Mouse (Mus musculus) thymus, postnatal 36 days (tissue): ENCODE measurements around the gene Grin1.

Experiments
- DNase-seq, 2 experiments: peaks; one replicate each; pipeline ENCODE4 v3.0.0; 2022; ENCODE audit warnings: mixed read lengths in 2 of 2

Grin1 gene

GRCm38 (mm10) chr2:25252331-25252730 is 66.7 kb downstream of the Grin1 start:
- DNase-seq, result peak; percentile 28 to 30

- DNase-seq, result no peak
Measured at GRCm38 (mm10) chr2:25246183-25247072, 72.6 kb downstream of the Grin1 start, which contains the start of gene AL732309.1. AL732309.1 (minus strand) TSS chr2:25246863.

- no peak for DNase-seq
Measured at GRCm38 (mm10) chr2:25244144-25244543, 74.8 kb downstream of the Grin1 start.

GRCm38 (mm10) chr2:25243342-25243741 is 75.6 kb downstream of the Grin1 start:
- DNase-seq, result no peak

DNA sequence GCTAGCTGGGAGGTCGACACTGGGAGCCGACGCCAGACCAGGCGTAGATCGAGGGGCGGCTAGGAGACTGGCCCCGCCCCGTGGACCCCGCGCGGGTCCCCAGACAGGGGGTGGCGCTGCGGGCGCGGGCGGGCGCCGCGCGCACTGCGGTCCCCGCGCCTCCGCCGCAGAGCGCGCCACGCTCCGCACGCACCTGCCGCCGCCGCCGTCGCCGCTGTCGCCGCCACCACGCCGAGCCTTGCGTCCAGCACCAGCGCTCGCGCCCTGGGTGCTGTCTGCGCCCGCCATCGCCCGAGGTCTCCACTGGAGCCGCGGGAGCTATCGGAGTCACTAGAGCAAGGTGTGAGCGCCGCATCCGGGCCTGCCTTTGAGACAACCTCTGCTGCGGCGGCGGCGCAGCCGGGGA is 76.9 kb downstream of the Grin1 start, which contains the start of the genes Rnf208 and Cysrt1:
Rnf208 (plus strand) TSS at position 155 of the 406 bp plus-strand sequence.
Cysrt1 (minus strand) TSS at position 352 of the 406 bp plus-strand sequence.
- peak; percentile 13 to 39 for DNase-seq

DNA sequence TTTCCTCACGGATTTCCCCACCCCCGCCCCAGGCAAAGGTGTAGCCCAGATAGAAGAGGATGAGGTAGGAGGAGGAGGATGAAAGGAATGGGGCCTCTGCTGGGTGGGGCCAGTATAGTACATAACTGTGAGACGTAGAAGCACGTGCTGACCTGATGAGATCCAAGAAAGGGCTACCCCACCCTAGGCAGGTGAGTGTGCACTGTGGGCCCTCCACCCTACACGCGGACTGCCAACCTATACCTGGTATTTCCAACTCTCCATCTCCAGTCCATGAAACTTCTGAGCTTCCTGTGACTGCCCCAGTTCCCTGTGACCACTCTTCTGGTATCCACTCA is 77.6 kb downstream of the Grin1 start:
- DNase-seq, result no peak
